12 mouse cellular contexts compared by ENCODE assay signal in genomic region chr11:72037409-72037808, GRCm38 (mm10). TPM values are rescaled to one million over a fixed set of nuclear protein-coding genes. Genes with fewer than 3 reads are reported as not detected.
"Had no signal": no experiment of that assay in that cellular context is flagged by ENCODE, and none has a peak within 500 bp of the region (broad histone marks: within the 10 kb centered on the region; RNA-seq: fewer than 3 reads in every experiment).

Gene Aipl1, minus strand, starts transcription at chr11:72037509.

- H3K36me3 ChIP-seq: liver, embryonic 13.5 days; liver, embryonic 15.5 days; lung, embryonic 15.5 days; midbrain, embryonic 12.5 days; neural tube, embryonic 12.5 days had no signal

- ATAC-seq: liver, postnatal 0 days; lung, postnatal 0 days; midbrain, embryonic 16.5 days had no signal

- H3K9ac ChIP-seq: liver, embryonic 13.5 days; liver, embryonic 15.5 days; liver, postnatal 0 days; lung, embryonic 15.5 days; midbrain, embryonic 12.5 days; neural tube, embryonic 12.5 days had no signal

- H3K4me2 ChIP-seq: liver, embryonic 11.5 days; liver, embryonic 13.5 days; liver, embryonic 15.5 days; lung, embryonic 15.5 days; midbrain, embryonic 12.5 days; neural tube, embryonic 12.5 days had no signal

- H3K27me3 ChIP-seq: midbrain, embryonic 12.5 days; neural tube, embryonic 12.5 days had no signal

- H3K4me3 ChIP-seq: liver, embryonic 13.5 days; liver, embryonic 15.5 days; lung, embryonic 15.5 days; midbrain, embryonic 12.5 days; neural tube, embryonic 12.5 days had no signal

- H3K9me3 ChIP-seq: liver, embryonic 13.5 days; liver, embryonic 15.5 days; lung, embryonic 15.5 days; midbrain, embryonic 12.5 days; neural tube, embryonic 12.5 days had no signal

- H3K27ac ChIP-seq: liver, embryonic 13.5 days; liver, embryonic 15.5 days; lung, embryonic 15.5 days; macrophage; midbrain, embryonic 12.5 days; neural tube, embryonic 12.5 days had no signal

RNA-seq across cellular contexts. Expression of gene Aipl1, which starts in this region (rescaled TPM):
- total RNA-seq: neutrophil, adult 5-6 weeks had no signal
- polyA plus RNA-seq: stomach, embryonic 14.5 days had no signal
